Mouse (Mus musculus): ENCODE results near the gene Trip4.
"Not testable (repeated sequence)": the region's sequence is repeated elsewhere in the genome, so short reads cannot be mapped to it uniquely, and the experiment has no call there.

Gene Trip4

DNA sequence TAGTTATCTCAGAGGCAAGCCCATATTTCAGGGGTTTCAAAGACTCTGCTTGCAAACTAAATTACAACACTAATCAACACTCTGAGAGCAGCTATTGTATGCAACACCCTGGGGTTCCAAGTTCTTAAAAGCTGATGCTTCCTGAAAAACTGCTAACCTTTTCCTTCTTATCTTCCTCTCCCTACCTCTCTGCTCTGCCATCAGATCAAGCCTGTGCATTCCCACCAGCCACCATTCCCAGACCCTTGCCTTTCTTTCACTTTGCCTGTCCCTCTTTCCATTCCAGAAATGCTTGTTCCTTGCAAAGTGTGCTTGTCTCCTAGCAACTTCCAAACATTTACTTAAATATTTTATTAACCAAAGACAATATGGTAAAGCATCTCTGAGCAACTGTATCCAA lies 116.7 kb downstream of the Trip4 start:
- DNase-seq: no peak

- no peak for DNase-seq
These were observed 117.5 kb downstream of the Trip4 start for GRCm38 (mm10) chr9:65791106-65791505.

DNA sequence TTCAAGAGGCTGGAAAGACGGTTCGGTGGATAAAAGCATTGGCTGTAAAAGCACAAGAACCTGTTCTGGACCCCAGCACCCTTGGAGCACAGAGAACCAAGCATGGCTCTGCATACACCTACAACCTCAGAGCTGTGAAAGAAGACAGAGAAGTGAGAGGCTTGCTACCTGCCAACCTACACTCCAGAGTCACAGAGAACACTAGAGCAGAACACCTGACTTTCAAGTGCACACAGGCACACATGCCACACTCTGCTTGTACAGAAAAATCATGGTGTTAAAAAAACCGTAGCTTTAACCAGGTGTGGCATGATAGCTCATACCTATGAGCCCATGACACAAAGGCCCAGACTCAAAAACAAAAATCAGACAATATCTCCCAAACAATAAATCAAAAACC lies 118.8 kb downstream of the Trip4 start:
- DNase-seq: no peak

GRCm38 (mm10) chr9:65788556-65788955 lies 120.0 kb downstream of the Trip4 start:
- no peak for DNase-seq

GRCm38 (mm10) chr9:65787829-65788344 lies 120.7 kb downstream of the Trip4 start:
- DNase-seq: no peak

- DNase-seq: no peak
These were observed 121.5 kb downstream of the Trip4 start for GRCm38 (mm10) chr9:65786885-65787787.

DNA sequence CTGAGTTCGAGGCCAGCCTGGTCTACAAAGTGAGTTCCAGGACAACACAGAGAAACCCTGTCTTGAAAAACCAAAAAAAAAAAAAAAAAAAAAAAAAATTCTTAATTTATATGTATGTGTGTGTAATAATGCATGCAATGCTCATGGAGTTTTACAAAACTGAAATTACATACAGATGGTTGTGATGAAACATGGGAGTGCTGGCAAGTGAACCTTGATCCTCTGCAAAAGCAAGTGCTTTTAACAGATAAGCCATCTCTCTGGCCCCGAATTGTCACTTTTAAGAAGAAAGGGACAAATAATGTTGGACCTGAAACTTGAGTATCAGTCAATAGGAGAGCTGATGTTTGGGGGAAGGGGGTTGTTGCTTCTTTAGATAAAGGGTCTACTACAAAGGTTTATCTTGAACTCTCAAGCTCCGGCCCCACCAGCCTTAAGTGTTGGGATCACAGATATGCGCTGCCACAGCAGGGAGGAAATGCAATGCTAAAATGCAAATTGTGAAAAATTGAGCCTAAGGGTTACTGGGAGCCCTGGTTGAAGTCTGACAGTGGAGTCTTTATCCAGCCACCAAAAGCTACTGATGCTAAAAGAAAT lies 122.7 kb downstream of the Trip4 start:
- no peak for DNase-seq

- not testable (repeated sequence) for DNase-seq
These were observed 129.0 kb downstream of the Trip4 start for GRCm38 (mm10) chr9:65779619-65780018.

Data from right cerebral cortex, postnatal 14 days (tissue).